Mouse (Mus musculus) CD8-positive naive resting alpha-beta T cell, adult 2 months (primary cell): Measurements from ENCODE around the gene Rtl8c.
"Not testable (repeated sequence)": the region's sequence is repeated elsewhere in the genome, so short reads cannot be mapped to it uniquely, and the experiment has no call there.

Experiments
- DNase-seq, 2 experiments: peaks; one replicate each; pipeline ENCODE4 v3.0.0; 2022; ENCODE audit warnings: low read depth in 2 of 2, low spot score in 2 of 2

Rtl8c gene

DNA sequence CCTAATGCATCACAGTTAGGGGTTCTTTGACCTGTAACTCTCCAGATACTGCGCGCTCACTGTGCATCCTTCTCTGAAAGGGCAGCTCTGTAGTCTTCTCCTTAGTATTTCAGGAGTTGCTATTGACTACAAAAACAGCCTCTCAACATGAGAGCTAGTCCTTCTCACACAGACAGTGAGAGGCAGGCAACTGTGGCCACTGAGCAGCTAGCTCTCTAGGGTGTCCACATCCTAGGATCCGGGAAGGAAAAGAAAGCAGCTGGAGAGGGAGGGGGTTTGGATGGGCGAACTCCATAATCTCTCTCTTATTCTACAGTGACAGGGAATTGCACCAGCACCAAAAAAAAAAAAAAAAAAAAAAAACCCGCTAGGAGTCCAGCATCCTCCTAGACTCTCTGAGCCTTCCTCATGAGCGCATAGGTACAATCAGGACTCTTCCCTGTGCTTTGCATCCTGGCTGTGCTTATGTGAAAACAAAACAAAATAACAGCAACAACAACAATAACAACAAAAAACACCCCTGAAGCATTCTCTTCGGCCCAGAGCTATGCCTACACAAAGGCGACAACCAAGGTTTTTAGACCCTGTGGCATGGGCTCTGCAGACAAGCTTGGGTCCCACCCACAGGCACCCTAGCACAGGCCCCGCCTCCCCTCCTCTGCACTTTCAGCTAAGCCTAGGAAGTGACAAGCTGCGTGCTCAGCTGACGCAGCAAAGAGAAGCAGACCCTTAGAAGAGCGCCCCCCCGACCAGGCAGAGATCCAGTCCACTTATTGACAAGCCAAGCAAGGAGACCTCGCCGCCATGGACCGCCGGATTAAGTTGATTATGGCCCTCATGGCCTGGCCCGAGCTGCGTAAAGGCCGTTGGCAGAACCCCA is at the start of gene Rtl8c:
Gene Rtl8c (plus strand): TSS at position 791 of the 880 bp plus-strand sequence.
- DNase-seq: peak; percentile 25 to 33

DNA sequence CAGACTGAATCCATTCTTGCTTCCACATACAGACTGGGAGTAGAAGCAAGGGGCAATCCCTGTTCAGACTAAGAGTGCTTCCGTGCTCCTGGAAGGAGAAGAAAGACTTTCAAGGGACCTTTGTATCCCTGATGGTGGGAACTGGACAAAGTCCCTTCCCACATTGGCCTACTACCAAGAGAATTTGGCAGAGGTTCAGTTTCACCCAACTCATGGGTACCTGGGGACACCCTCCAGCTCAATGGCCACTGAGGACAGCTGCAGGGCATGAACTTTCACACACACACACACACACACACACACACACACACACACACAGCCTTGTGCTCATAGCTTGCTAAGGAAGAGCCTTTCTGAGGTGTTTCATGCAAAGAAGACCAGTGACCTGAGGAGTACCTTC is 28.5 kb upstream of the Rtl8c start:
- DNase-seq: no peak

DNA sequence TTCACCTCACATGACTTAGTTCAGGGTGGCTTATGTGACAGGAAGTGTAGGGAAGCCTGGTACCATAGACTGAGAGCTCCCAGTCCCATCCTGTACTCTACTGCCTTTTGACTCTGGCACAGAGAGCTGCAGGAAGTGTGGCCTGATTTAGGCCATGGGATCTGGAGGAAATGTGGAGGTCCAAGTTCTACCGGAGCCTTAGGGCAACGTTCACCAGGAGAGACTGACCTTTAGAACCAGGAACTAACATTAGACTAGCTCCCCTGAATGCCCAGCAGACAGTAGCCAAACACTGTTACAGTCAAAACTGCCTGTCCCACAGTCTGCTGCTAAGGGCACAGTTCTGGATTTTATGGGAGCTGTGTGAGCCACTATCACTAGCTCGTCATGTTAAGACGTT is 26.4 kb upstream of the Rtl8c start:
- DNase-seq: not testable (repeated sequence)

DNA sequence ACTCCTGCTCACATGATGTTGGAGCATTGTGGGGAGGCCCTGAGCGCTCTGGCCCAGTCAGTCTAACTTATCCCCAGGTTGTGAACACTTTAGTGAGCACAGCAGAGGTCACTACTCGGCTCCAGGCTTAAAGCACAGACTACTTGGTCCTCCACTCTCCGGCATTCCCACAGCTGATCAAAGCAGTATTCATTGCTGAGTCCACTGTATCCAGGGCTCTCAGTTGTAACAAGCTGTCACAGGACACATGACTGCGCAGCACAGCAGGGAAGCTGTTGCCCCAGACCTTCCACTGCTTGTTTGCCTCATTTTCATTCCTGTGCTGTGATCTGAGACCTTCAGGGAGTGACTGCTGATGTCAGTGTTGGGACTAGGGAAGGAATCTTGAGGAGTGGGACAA is 24.4 kb upstream of the Rtl8c start:
- not testable (repeated sequence) for DNase-seq

DNA sequence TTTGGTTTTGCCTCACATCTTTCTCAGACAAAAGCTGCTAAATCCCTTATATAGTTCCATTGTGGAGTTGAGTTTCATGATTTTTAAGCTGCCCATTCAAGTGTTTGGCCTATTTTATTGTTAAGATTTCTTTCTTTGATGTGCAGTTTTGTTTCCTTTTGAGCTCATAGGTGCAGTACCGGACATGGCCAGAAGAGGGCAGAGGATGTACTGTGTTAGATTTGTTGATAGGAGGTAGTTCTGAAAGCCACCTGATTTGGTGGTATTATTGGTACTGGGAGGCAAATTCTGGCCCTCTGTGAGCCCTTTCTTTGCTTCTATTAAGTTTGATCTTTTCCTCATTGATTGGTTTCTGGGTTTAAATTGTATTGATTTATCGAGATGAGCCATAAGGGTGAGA is 7.8 kb upstream of the Rtl8c start:
- peak; percentile 35 to 59 for DNase-seq

DNA sequence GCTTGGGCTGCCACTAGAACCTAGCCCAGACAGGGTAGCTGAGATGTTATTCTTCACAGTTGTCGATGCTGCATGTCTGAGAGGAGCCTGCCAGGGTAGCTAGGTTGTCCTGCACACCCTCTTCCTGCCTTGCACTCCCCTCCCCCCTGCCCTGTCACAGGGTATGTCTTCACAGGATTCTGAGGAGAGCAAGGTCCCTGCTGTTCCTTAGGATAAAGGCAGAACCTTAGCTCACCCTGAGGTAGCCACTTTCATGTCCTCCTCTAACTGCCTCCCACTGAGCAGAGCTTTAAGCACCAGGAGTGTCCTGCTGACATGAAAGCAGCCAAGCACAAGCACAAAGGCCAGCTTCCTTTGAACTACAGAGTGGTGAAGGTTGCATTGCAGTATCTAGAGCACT is 1.7 kb upstream of the Rtl8c start:
- DNase-seq: not testable (repeated sequence)

DNA sequence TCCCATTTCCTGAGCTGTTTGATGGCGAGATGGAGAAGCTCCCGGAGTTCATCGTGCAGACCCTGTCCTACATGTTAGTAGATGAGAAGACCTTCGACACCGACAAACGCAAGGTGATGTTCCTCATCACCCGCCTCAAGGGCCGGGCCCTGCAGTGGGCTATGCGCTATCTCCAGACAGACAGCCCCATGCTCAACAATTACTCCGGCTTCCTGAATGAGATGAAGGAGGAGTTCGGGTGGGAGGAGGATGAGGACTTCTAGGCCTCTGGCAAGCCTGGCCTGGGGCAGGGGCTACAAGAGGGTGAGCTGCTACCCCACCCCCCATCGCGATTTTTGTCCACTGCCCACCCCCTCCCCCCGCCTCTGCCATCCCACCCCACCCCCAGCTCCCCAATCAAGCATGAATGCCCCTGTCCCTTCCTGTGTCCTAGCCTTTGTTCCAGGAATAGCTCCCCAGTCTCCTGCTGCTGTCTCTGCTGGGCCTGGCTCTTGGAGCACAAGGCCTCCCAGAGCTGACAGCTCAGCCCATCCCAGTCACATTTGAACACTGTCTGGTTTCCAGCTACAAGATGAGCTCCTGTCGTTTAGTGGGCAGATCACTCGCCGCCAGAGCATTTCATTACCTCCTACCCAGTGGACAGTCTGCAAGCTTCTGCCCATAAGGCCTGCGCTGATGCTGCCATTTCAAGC is 436 bp downstream of the Rtl8c start:
- no peak for DNase-seq

DNA sequence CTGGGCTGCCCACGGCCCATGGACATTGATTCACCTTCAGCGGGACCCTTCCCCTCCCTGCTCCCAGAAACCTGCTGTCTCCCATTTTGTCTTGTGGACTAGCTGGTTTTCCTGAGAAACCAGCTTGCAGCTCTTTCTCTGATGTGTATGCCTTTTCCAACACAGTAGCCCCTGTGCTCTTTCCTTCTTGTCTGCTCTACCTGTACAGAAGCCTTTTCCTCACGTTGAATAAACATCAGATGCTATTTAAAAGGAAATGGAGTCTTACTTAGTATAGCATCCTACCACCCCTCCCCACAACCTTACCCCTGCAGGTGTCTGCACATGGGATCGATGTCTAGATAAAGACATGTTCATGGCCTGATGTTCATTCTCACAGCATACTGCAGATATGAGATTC is 1.0 kb downstream of the Rtl8c start, which contains the start of gene Gm14597:
Gene Gm14597 (minus strand): TSS at position 101 of the 400 bp plus-strand sequence.
- not testable (repeated sequence) for DNase-seq

DNA sequence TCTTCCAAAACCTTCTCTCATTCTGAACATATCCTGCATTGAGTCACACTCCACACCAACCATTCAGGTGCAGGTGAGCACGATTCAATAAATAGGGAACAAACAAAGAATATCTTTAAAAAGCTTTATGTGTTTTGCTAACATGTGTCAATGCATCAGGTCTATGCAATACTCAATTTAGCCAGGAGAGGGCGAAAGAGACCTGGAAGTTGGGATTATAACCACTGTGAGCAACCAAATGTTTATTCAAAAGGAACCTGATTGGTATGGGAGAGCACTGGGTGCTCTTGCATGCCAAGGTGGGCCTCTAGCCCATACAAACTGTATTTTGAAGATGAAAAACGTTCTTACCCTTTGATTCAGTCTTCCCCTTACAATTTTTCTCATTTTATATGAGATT is 2.7 kb downstream of the Rtl8c start:
- peak; percentile 50 to 67 for DNase-seq

DNA sequence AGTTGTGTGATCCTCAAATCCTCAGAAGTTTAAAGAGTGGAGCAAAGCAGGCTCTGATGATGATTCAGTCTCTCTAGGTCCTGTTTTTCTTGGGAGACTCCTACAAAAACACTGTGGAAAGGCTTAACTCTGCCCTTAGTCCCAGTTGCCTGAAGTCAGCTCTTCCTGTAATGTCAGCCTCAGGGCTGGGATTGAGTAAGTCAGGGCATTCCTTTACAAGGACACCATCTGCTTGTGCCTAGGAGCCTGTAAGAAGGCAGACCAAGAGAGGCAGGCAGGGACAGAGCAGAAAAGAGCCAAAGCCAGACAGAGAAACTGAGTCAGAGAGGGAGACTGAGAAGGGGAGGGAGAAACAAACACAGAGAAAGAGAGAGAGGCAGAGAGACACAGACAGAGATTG is 3.6 kb downstream of the Rtl8c start:
- not testable (repeated sequence) for DNase-seq

DNA sequence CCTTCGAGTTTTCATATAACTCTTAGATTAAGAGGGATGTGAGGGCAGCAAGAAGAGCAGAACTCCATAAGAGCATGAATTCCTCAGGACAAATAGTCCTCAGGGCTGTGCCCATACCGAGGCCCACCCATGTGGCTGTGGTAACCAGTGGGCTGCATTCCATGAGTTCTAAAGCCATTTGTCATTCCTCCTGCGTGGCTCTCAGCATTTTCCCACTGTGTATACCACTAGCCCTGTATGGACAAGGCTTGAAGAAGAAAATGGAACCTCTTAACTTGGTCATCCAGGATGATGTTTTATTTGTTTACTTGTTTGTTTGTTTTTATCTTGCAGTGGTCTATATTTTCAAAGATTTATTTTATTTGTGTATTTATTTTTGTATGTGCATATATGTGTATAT is 30.3 kb downstream of the Rtl8c start:
- DNase-seq: not testable (repeated sequence)

DNA sequence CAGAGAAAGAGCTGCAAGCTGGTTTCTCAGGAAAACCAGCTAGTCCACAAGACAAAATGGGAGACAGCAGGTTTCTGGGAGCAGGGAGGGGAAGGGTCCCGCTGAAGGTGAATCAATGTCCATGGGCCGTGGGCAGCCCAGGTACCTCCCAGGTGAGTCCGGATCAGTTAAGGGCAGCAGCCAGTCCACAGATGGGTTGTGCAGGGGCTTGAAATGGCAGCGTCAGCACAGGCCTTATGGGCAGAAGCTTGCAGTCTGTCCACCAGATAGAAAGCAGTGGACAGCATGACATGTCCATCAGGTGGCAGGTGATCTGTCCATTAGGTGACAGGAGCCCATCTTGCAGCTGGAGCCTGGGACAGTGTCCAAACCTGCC is 34.8 kb downstream of the Rtl8c start:
- DNase-seq: not testable (repeated sequence)

DNA sequence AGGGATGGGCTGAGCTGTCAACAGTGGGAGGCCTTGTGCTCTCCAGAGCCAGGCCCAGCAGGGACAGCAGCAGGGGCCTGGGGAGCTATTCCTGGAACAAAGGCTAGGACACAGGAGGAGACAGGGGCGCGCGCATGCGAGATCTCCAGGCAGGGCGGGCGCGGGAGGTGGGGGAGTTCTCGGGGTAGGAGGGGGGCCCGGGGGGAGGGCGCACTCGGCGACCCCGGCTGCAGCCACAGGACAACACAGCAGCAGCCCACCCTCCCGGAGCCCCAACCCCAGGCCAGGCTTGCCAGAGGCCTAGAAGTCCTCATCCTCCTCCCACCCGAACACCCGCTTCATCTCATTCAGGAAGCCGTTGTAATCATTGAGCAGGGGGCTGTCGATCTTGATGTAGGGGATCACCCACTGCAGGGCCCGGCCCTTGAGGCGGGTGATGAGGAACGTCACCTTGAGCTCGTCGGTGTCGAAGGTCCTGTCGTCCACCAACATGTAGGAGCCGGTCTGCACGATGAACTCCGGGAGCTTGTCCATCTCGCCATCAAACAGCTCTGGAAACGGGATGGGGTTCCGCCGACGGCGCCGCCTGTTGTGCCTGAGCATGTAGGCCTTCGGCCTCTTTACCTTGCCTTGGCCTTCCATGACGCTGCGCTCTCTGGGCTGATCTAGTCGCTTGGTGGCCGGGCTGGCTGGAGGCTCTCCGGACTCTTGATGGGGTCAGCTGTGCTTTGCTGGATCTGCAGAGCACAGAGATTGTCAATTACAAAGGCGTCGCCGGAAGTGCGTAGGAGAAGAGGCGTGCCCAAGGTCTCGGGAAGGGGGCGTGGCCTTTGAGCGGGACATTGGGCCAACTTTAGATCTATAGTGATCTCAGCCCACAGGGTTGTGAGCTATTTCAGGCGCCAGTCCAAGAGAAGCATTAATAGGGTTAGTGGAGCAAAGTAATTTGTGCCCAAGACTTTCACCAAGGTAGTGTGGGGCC is 35.4 kb downstream of the Rtl8c start, which contains the start of gene Rtl8a:
Gene Rtl8a (minus strand): TSS at position 703 of the 982 bp plus-strand sequence.
- peak; percentile 46 to 60 for DNase-seq

DNA sequence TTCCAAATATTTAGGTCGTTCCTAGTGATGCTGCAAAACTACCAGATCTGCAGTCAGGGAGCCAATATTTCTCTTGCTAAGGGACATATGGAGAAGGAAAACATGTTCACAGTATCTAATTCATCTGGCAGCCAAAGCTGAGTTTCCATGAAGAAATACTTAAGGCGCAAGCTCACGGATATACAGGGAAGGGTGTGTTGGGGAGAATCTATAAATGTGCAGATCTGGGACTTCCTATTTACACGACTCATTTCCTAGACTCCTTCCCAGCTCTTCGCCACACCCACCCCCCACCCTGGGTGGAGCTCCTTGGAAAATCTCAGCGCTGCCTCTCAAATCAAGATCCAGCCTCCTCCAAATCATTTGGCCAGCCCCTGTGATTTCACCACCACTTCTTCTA is 38.1 kb downstream of the Rtl8c start:
- DNase-seq: no peak

DNA sequence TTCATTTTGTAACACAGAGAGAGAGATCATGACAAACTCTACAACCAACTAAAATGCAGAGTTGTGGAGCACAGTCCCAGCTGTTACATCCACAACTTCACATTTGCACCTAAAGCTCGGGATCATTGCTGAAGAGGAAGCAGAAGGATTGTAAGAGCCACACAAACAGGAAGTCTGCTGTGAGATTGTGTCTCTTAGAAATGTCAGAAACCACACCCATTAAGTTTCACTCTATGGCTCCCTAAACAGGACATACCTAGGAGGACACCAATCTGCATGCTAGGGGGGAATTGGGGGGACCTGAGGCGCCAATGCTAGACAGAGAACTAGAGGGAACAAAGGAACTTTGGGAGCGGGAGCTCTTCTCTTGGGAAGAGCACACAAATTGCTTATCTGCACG is 45.1 kb downstream of the Rtl8c start:
- not testable (repeated sequence) for DNase-seq
